Mouse (Mus musculus) lung, adult 2 months (tissue): Measurements from ENCODE around the gene Zfp446.

ENCODE experiments used
- CTCF ChIP-seq: fragments of 200-500 bp; IDR thresholded peaks from 2 replicates; pipeline ENCODE4 v1.5.1; 2011; ENCODE audit warnings: mild to moderate bottlenecking, low read length, control low read depth; ENCODE audit not compliant: insufficient read depth
- POLR2A ChIP-seq: fragments of 200-500 bp; IDR thresholded peaks from 2 replicates; pipeline ENCODE4 v1.6.1; 2011; ENCODE audit warnings: low read depth, mild to moderate bottlenecking, control low read depth, low read length, borderline replicate concordance; ENCODE audit errors: extremely low read depth

GRCm38 (mm10) chr7:13024805-13025204 lies 47.2 kb downstream of the Zfp446 start:
- TF ChIP-seq CTCF (no peak), POLR2A (no peak)
